Mouse (Mus musculus) neural tube, embryonic 10.5 days (tissue): Measurements from ENCODE around the gene C1qtnf12.

Experiments
- DNase-seq: peaks from one replicate; pipeline ENCODE4 v3.0.0-alpha.2; 2017; ENCODE audit warnings: low spot score; ENCODE audit errors: extremely low spot score

C1qtnf12 gene

DNA sequence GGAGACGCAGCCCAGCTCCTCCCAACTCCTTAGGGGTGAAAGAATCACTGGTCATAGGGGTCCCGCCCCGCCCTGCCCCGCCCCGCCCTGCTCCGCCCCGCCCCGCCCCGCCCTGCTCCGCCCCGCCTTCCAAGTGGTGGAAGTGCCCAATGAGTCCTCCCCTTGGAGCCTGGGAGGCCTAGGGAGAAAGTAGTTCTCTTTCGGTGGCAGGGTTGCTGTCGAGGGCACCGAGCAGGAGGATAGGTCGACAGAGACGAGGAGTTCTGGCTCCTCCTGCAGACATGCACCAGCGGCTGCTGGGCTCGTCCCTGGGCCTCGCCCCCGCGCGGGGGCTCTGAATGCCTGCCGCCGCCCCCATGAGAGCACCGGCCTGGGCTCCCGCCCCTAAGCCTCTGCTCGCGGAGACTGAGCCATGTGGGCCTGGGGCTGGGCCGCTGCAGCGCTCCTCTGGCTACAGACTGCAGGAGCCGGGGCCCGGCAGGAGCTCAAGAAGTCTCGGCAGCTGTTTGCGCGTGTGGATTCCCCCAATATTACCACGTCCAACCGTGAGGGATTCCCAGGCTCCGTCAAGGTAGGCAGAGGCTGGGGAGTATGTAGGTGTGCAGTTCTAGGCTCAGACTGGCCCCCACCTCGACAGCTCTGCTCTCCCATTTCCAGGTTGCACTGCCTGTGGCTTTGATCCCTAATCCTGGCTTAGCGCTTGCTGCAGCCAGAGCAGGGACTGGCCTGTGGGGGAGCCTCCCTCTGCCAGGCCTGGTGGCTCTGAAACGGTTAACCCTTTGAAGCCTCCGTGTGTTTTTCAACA, at the start of gene C1qtnf12:
Gene C1qtnf12, plus strand, starts transcription at position 152 of the 805 bp plus-strand sequence.
- peak; percentile 56 for DNase-seq

DNA sequence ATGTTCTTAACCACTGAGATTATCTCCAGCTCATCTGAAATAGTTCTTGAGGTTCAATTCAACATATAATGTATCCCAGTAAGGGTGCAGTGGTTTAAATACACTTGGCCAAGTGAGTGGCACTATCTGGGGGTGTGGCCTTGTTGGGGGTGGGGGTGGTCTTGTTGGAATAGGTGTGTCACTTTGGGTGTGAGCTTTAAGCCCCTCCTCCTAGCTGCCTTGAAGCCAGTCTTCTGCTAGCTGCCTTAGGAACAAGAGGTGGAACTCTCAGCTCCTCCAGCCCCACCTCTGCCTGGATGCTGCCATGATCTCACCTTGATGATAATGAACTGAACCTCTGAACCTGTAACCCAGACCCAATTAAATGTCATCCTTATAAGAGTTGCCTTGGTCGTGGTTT, 30.1 kb upstream of the C1qtnf12 start:
- DNase-seq = no peak

DNA sequence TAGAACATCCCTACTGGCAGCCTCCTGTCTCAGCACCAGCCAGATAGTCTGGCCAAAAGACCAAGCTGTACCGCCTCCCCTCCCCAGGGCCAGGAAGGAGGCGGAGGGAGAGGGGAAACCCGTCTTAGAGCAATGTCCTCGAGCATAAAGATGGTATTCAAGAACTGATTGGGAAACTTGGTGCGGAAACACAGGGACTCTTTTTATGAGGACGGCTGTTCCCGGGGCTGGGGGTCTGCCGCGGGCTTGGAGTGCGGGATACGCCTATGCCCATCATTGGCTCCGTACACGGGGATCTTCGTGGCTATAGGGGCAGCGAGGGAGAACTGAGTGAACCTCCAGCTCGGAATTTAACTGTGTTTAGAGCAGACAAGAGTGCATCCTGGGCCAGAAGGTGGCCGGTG, 19.1 kb upstream of the C1qtnf12 start:
- DNase-seq = no peak

DNA sequence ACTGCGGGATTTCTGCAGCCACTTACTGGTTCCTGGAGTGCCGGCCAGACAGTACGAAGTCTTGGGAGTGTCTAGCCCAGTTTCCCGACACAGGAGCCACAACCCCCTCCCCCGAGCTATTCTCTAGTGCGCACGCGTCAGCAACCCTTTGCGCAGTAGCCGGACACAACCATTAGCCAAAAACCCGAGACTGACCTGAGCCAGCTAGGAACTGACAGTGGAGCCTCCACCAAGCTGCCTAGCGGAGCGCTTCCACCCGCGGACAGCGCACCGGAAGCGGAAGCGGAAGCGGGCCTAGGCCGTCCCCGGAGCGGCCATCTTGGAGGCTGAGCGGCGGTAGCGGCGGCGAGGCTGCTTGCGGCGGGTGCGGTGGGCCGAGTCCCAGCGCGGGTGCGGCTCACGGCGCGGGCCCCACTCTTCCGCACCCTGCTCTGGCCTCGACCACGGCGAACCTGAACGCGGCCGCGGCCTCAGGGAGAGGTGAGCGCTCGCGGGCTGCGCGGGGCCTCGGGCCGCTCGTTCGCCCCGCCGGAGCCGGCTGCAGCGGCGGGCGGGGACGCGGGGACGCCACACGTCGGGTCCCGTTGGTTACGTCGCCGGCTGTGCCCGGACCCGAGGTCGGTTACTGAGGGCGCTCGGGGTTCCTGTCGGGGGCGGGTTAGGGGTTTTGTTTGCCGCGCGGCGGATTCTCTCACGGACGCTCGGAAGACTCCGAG, 18.4 kb upstream of the C1qtnf12 start, which contains the start of gene Ube2j2:
Gene Ube2j2, plus strand, starts transcription at position 298 of the 716 bp plus-strand sequence.
- peak; percentile 99 for DNase-seq

DNA sequence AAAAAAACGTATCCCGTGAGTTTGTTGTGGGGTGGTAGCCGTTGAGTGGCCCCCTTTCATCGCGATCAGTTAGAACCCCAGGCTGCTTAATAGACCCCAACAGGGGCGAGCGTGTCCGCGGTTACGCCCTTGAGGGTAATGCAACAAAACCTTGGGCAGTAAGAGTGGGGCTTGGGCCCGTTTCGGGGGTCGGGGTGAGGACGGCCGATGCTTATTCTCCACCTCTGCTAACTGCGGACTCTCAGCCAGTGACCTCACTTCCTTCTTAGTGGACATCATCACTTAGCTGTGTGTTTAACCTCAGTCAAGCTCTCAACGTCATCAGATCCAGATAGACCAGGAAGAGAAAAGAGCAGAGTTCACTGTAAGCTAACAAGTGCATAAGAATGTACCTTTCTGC, 17.8 kb upstream of the C1qtnf12 start:
- DNase-seq = peak; percentile 30

DNA sequence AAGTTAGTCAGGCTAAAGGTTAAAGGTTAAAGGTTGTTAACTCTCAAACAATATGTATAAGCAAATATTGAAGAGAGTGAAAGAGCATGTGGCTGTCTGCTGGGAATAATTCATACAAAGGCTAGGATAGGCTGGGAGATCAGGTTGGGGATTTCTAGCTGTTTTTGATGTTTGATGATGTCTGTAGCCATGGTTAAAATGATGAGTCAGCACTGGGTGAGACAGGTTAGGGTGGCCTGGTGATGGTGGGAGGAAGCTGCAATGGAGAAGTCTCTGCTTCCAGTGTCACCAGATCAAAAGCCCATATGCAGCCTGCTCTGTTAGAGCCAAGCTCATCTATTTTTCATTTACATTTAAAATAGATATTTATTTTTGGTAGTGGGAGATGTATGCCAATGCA, 15.0 kb upstream of the C1qtnf12 start:
- DNase-seq = no peak

DNA sequence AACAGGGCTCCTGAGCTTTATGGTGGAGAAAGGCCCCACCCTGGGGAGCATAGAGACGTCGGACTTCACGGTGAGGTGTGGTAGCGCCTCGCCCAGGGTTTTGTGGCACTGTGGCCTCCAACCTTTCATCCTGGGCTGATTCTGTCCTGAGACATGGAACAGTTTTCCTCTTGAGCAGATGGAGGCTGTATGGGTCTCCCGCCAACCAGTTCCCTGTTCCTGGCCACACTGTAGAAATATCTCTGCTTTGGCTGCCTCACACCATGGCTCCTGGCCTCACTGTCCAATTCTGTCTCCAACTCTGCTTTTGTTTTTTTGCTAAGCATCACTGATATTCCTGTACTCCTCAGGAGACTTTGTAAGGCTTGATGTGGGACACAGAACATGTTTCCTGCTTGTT, 6.6 kb upstream of the C1qtnf12 start:
- DNase-seq = no peak

DNA sequence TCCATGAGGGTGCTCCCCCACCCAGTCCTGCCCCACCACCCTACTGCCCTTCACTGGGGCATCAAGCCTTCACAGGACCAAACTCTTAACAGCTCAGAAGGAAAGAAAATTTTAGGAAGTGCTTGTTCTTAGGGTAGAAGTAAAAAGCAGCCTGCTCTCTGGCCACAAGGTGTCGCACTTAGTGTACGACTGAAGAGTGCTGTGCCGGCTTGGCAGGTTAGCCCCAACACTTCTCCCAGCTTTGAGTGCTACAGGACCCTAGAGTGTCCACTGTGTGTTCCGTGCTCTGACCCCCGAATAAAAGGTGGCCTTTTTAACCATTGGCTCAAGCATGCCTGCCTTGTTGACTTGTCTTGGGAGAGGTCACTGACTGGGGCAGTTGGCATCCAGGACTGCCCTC, 2.8 kb upstream of the C1qtnf12 start:
- DNase-seq = peak; percentile 73

DNA sequence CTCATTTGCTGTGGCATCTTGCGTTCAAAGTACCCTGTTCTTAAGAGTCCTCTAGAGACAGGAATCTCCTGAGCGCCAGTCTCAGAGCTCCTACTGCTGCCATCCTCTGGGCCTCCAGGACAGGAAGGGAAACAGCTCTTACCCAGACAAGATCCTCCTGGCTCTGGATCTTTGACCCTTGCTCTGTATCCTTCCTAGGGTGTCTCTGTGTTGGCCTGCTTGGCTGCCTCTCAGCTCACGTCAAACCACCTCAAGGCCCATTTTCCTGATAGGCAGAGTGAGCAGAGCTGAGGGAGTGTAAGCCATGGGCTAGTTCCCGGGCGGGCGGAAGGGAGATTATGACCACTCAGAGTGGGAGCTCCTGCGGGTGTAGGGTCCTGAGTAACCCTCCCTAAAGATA, 988 bp downstream of the C1qtnf12 start:
- DNase-seq = no peak

DNA sequence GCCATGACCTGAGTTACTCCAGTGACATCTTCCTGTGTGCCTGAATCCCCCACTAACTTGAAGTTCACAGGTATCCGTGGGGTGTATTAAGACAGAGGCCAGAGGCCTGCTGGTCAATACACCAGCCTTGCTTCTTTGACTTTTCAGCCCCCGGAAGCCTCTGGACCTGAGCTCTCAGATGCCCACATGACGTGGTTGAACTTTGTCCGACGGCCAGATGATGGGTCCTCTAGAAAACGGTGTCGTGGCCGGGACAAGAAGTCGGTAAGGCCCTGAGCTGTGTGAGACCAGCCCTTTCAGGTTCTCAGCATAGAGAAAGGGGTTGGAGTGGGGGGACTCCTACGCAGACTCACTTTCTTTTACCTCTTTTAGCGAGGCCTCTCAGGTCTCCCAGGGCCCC, 2.3 kb downstream of the C1qtnf12 start:
- DNase-seq = no peak

DNA sequence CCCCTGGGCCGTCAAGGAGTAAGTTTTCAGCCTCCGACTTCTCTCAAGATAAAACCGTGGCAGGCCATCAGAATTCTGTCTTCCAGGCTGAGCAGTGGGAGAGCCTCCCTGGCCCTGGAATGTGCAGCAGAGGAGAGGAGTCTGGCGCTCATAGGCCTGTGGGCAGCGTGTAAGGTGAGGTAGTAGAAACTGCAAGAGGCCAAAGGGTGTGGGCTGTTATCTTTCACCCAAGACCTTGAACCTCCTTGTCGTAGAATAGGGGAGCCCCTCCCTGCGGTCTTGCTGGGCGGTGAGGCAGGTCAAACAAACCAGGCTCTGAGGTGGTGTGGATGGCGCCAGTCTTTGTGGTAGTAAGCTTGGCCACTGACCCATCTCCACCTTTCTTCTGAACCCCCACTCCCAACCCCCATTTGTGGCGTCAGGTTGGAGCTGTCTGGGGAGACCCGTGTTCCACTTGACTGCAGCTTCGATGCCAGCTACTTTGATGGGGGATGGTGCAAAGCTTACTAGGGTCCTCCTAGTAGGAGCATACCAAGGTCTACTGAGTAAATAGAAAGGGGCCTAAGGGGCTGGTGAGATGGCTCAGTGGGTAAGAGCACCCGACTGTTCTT, 7.0 kb downstream of the C1qtnf12 start:
- no peak for DNase-seq

DNA sequence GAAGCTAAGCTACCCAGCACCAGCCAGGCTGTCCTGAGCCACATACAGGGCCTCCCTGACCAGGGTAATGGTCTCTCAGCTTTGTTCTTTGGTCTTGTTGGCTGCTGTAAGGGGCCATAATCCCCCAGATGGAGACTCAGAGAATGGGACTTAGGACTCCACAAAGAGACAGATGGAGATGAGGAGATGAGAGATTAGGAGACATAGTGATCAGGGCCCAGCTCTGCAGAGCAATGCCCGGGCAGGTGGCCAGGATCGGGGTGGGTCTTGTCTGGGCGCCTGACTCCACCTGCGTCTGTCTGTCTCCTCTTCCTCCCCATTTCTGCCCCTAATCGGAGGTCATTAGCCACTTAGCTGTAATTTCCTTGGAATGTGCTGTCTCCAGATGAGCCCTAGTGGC, 8.2 kb downstream of the C1qtnf12 start:
- DNase-seq = no peak

DNA sequence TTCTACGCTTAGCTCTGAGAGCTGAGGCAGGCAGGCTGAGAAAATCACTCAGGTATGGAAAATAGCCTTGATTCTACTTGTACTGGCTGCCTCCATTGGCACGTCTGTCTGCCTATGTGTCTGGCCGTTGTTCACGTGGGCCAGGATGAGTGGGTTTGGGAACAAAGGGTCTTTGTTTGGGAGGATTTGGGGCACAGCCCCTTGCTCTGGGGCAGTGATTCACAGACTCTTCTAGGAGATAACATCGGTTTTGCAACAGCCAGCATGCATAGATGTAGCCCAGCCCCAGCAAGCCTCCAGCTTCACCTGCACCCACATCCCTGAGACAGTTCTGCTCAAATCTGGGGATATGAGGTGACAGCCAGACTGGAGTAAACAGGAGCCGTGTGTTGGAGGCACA, 10.5 kb downstream of the C1qtnf12 start:
- no peak for DNase-seq

DNA sequence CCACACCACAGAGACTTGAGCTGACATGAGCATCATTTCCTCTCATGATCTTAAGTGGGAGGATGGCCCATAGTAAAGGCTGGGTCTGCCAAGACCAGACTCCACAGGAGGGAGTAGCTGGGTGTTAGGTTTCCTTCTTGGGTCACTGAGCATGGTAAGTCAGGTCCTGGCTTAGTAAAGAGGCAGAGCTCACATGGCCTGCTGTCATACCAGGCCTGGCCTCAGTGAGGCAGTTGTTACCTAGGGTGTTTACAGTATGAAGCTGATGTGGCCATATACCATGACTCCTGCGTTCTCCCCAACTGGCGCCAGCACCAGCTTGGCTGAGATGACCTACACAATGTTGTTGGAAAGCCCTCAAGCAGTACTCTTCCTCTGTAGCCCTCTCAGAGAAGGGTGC, 11.1 kb downstream of the C1qtnf12 start:
- DNase-seq = no peak

DNA sequence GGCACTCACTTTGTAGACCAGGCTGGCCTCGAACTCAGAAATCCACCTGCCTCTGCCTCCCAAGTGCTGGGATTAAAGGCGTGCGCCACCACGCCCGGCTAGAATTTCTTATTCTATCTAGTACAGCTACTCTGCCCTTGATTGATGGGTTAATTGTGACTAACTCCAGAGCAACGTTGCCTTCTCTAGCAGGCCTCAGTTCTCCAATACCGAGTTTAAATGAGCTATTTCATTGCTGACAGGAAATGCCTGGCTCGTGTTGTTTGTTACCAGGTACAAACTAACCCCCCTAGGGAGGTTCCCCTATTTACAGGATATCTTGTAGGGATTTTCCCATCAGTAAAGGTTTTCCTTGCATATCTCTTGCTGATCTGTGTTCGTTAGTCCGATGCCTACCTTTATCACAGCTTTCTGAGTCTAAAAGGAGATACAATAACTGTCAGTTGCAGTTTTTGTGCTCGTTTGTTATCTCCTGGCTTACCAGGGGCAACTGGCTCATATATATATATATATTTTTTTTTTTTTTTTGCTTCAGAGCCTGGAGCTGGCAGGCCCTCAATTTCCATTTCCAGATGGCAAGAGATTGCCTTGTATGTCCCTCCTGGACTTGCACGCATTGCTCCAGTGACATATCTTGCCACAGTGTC, 19.4 kb downstream of the C1qtnf12 start:
- DNase-seq = no peak

DNA sequence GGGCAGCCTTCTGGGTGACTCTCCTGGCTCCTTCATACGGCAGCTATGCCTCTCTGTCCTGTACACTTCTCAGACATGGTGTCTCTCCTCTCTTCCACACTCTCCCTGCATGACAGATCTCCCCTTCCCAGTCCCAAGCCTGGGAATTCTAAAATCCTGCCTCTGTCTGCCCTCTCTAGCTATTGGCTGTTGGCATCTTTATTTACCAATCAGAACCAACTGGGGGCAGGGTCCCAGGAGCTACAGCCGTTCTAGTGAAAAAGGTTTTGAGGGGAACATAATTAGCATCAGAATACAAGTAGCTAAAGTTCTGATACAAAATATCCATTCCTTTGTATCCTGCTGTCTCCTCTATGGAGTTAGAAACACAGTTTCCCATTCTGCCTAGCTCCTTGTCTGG, 21.7 kb downstream of the C1qtnf12 start:
- no peak for DNase-seq

DNA sequence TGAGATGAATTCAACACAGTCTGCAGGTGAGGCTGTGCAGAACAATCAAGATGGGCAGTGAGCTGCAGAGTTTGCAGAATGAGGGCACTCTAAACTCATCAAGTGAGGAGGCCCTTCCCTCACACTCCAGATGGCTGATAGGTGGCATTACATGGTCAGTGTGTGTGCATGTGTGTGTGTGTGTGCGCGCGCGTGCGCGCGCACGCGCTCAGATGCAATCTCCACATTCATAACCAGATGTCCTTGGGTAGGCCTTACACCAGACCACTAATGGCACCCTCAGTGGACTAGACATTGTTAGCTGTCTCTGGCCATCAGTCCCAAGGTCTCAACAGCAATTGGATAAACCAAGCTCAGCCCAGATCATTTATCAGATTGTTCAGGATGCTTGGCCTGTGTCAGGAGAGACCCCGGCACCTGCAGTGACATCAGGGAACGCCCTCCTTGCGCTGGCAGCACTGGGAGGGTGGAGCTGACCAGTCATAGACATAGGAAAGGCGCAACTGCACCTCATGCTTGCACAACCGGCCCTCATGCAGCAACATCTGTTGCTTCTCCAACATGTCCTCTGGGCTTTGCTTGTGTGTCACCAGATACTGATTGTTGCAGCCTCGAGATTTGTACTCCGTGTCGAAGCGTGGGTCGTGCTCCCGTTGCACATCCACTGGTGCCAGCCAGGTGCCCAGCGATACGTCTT, 29.2 kb downstream of the C1qtnf12 start:
- DNase-seq = no peak

DNA sequence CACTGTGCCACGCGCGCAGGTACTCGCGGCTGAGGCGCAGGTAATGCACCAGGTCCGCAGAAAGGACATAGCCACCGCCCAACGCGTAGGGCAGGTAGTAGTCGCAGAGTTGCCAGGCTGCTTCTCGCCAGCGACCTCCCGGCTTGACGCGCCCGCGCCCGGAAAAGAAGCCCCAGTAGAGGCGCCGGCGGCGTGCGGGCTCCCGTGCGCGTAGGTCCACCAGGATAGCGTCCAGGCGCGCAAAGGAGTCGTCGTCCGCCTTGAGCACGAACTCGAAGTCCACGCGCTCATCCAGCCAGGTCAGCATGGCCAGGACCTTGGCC, 29.8 kb downstream of the C1qtnf12 start:
- DNase-seq = no peak

DNA sequence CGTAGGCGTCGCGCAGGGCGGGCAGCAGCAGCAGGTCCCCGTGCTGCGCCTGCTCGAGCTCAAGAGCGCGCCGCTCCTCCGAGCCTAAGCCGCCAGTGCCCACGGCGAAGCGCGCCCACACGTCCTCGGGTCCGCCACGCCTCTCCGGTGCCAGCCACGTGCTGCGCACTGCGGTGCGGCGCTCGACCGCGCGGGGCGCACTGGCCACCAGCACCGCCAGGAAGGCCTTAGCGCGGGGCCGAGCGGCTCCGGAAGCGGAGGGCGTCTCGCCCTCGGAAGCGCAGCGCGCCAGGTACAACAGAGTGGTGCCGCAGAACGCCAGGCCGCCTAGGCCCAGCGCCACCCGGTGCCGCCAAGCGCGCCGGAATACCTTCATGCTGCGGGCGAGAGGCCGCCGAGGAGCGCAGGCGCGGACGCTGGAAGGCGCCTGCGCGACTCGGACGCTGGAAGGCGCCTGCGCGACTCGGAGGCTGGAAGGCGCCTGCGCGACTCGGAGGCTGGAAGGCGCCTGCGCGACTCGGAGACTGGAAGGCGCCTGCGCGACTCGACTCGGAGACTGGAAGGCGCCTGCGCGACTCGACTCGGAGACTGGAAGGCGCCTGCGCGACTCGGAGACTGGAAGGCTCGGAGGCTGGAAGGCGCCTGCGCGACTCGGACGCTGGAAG, 30.3 kb downstream of the C1qtnf12 start, which contains the start of the genes B3galt6 and Sdf4:
Gene B3galt6, minus strand, starts transcription at position 409 of the 665 bp plus-strand sequence.
Gene Sdf4, plus strand, starts transcription at position 632 of the 665 bp plus-strand sequence.
- DNase-seq = peak; percentile 85

DNA sequence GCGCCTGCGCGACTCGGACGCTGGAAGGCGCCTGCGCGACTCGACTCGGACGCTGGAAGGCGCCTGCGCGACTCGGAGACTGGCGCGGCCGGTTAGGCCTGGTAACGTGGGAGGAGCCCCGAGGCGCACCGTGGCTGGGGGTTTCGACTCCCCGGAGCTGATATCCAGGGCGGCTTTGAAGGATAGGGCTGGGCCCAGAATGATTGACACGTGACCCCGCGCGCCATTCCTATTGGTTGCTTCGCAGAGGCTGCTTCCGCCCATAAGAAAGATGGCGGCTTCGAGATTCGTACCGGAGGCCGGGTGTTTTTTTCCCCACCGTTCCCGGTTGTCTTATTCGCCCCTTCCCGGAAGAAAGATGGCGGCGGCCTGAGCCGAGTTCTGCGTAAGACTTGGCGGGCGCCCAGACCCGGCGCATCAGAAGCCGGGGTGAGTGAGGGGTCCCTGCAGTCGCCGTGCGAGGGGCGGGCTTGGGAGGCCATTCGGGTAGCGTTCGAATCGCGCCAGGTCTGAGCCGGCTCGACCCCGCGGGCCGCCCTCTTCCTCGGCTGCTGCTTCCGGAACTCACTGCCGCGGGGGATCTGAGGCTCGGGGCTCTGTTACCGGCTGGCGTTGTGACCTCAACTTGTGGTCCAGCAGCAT, 30.9 kb downstream of the C1qtnf12 start:
- peak; percentile 99 for DNase-seq
